Mouse (Mus musculus) stomach, postnatal 0 days (tissue): ENCODE data around the gene Hist1h2bj. TPM values are rescaled to one million over a fixed set of nuclear protein-coding genes. Genes with fewer than 3 reads are reported as not detected.
A peak's percentile ranks its signal among the peaks of the same experiment; 100 is the strongest.
"Not testable (repeated sequence)": the region's sequence is repeated elsewhere in the genome, so short reads cannot be mapped to it uniquely, and the experiment has no call there.

Experiments
- ATAC-seq: fragments of 200-750 bp; cut with Nextera tagmentation; 2 replicates; pipeline ENCODE4 v1.8.0; 2017; ENCODE audit not compliant: low FRiP score, low TSS enrichment
- DNase-seq: peaks from one replicate; pipeline ENCODE4 v3.0.0-alpha.2; 2016; ENCODE audit warnings: low spot score
- H3K27ac ChIP-seq: fragments of 300-500 bp; sonication (generic); replicated peaks from 2 replicates; pipeline ENCODE4 v1.5.1; 2014; ENCODE audit warnings: mild to moderate bottlenecking, control low read depth
- H3K27me3 ChIP-seq: fragments of 300-500 bp; sonication (generic); 2 replicates; pipeline ENCODE4 v1.6.1; 2014; ENCODE audit warnings: low read length; ENCODE audit not compliant: control insufficient read depth, insufficient read depth
- H3K36me3 ChIP-seq: fragments of 300-500 bp; sonication (generic); 2 replicates; pipeline ENCODE4 v1.6.1; 2014; ENCODE audit warnings: low read length, mixed read lengths; ENCODE audit not compliant: control insufficient read depth, insufficient read depth
- H3K4me1 ChIP-seq: fragments of 300-500 bp; sonication (generic); replicated peaks from 2 replicates; pipeline ENCODE4 v1.6.1; 2014; ENCODE audit warnings: antibody characterized with exemption; ENCODE audit not compliant: control insufficient read depth, insufficient read depth
- H3K4me2 ChIP-seq: fragments of 300-500 bp; sonication (generic); replicated peaks from 2 replicates; pipeline ENCODE4 v1.6.1; 2014; ENCODE audit warnings: low read depth, mild to moderate bottlenecking, control low read depth, moderate library complexity
- H3K4me3 ChIP-seq: fragments of 300-500 bp; sonication (generic); 2 replicates; pipeline ENCODE4 v1.5.1; 2014; ENCODE audit warnings: low read depth, low read length, control low read depth
- H3K9ac ChIP-seq: fragments of 300-500 bp; sonication (generic); 2 replicates; pipeline ENCODE4 v1.6.1; 2014; ENCODE audit warnings: mild to moderate bottlenecking, low read length, control low read depth, mixed read lengths
- H3K9me3 ChIP-seq: fragments of 300-500 bp; sonication (generic); 2 replicates; pipeline ENCODE4 v1.6.1; 2016; ENCODE audit warnings: low read length; ENCODE audit not compliant: control insufficient read depth
- CTCF ChIP-seq: IDR thresholded peaks from 2 replicates; pipeline ENCODE4 v1.5.1; 2016; ENCODE audit warnings: antibody characterized with exemption, low read depth, mild to moderate bottlenecking, moderate library complexity
- EP300 ChIP-seq: optimal IDR thresholded peaks from 2 replicates; pipeline ENCODE3; 2016; ENCODE audit warnings: antibody characterized with exemption
- WGBS: fragments of 180-500 bp; shearing (Covaris S2); extraction: QIAGEN DNeasy Blood & Tissue Kit; methylation state at CpG from one replicate; pipeline ENCODE4 v1.1.7; 2014; 5-methylcytosine and 5-hydroxymethylcytosine counted together
- polyA plus RNA-seq: library from polyadenylated mRNA; unstranded; fragments of >200 nt; fragmentation: Nextera tagmentation; extraction: Ambion mirVana; gene quantifications from 2 replicates; pipeline ENCODE4 v1.2.1, GENCODE M21; 2015

The Hist1h2bj gene
- polyA plus RNA-seq, result 1.1 and 3.7 TPM in 2 replicates

DNA sequence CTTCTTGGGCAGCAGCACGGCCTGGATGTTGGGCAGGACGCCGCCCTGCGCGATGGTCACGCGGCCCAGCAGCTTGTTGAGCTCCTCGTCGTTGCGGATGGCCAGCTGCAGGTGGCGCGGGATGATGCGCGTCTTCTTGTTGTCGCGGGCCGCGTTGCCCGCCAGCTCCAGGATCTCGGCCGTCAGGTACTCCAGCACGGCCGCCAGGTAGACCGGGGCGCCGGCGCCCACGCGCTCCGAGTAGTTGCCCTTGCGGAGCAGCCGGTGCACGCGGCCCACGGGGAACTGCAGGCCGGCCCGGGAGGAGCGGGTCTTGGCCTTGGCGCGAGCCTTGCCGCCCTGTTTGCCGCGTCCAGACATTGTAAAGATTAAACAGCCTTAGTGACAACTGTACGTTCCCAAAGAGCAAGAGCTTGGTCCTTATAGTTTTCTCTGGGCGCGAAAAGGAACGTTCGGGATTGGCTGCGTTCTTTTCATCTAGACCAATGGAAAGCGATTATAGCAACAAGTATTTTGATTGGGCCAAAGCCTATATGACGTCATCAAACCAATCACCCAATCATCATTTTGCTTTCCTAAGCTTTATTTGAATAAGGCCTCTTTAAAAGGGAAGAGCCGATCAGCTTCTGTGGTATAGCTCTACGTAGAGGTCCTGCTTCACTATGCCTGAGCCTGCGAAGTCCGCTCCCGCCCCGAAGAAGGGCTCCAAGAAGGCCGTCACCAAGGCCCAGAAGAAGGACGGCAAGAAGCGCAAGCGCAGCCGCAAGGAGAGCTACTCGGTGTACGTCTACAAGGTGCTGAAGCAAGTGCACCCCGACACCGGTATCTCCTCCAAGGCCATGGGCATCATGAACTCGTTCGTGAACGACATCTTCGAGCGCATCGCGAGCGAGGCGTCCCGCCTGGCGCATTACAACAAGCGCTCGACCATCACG, at the start of gene Hist1h2bj, which contains the start of gene Hist1h2ag:
Gene Hist1h2bj (plus strand): TSS at position 647 of the 935 bp plus-strand sequence.
Gene Hist1h2ag (minus strand): TSS at position 377 of the 935 bp plus-strand sequence.
- peak within 1 kb of the TSS; percentile 41 for H3K9ac ChIP-seq
- DNase-seq, result peak; percentile 80
- 0% methylated on average over 33 of the region's 80 CpGs for WGBS
- not testable (repeated sequence) for H3K36me3 ChIP-seq, H3K27me3 ChIP-seq, H3K9me3 ChIP-seq, H3K4me1 ChIP-seq
- H3K4me2 ChIP-seq, result peak within 1 kb of the TSS; percentile 52
- peak; percentile 94 for ATAC-seq
- peak within 1 kb of the TSS; percentile 29 for H3K4me3 ChIP-seq
- H3K27ac ChIP-seq, result peak within 1 kb of the TSS; percentile 78

GRCm38 (mm10) chr13:21993957-21994738, 48.9 kb upstream of the Hist1h2bj start:
- H3K27me3 ChIP-seq, result peaks cover 17% of the 10 kb centered on the region; the same call in 1 of the 2 replicates
- H3K36me3 ChIP-seq, result no peaks in the 10 kb centered on the region
- H3K4me3 ChIP-seq, result no peak overlapping the region
- ATAC-seq (no peak), DNase-seq (no peak)
- no peak for TF ChIP-seq CTCF
- H3K9me3 ChIP-seq, result 0 out of 2 replicates have a peak, but pooled peaks cover 3% of the 10 kb centered on the region
- H3K4me2 ChIP-seq, result no peak overlapping the region
- H3K27ac ChIP-seq, result no peak overlapping the region
- H3K4me1 ChIP-seq, result no peaks in the 10 kb centered on the region
- 9% methylated on average over 22 of the region's 22 CpGs for WGBS
- H3K9ac ChIP-seq, result no peak overlapping the region

GRCm38 (mm10) chr13:21994896-21995295, 48.1 kb upstream of the Hist1h2bj start:
- Histone ChIP-seq H3K4me3 (peak overlapping the region; percentile 25), H3K4me1 (no peaks in the 10 kb centered on the region), H3K9ac (no peak overlapping the region), H3K36me3 (no peaks in the 10 kb centered on the region), H3K27ac (no peak overlapping the region), H3K4me2 (peak overlapping the region; percentile 47), H3K9me3 (0 out of 2 replicates have a peak, but pooled peaks cover 3% of the 10 kb centered on the region), H3K27me3 (peaks cover 17% of the 10 kb centered on the region; the same call in 1 of the 2 replicates)
- 9% methylated on average over 8 of the region's 8 CpGs for WGBS
- DNase-seq, result no peak
- TF ChIP-seq CTCF (no peak), EP300 (no peak)
- ATAC-seq, result no peak

GRCm38 (mm10) chr13:21995331-21995914, 47.6 kb upstream of the Hist1h2bj start:
- H3K9ac ChIP-seq, result no peak overlapping the region
- 2% methylated on average over 21 of the region's 21 CpGs for WGBS
- H3K4me3 ChIP-seq, result peak overlapping the region; percentile 25
- 0 out of 2 replicates have a peak, but pooled peaks cover 3% of the 10 kb centered on the region for H3K9me3 ChIP-seq
- no peak overlapping the region for H3K27ac ChIP-seq
- peak; percentile 56 for DNase-seq
- no peaks in the 10 kb centered on the region for H3K36me3 ChIP-seq
- peak overlapping the region; percentile 47 for H3K4me2 ChIP-seq
- TF ChIP-seq CTCF, result peak; percentile 39; the same call in 1 of the 2 replicates
- TF ChIP-seq EP300, result no peak
- peak; percentile 42; the same call in 1 of the 2 replicates for ATAC-seq
- H3K27me3 ChIP-seq, result peaks cover 17% of the 10 kb centered on the region; the same call in 1 of the 2 replicates
- H3K4me1 ChIP-seq, result no peaks in the 10 kb centered on the region

DNA sequence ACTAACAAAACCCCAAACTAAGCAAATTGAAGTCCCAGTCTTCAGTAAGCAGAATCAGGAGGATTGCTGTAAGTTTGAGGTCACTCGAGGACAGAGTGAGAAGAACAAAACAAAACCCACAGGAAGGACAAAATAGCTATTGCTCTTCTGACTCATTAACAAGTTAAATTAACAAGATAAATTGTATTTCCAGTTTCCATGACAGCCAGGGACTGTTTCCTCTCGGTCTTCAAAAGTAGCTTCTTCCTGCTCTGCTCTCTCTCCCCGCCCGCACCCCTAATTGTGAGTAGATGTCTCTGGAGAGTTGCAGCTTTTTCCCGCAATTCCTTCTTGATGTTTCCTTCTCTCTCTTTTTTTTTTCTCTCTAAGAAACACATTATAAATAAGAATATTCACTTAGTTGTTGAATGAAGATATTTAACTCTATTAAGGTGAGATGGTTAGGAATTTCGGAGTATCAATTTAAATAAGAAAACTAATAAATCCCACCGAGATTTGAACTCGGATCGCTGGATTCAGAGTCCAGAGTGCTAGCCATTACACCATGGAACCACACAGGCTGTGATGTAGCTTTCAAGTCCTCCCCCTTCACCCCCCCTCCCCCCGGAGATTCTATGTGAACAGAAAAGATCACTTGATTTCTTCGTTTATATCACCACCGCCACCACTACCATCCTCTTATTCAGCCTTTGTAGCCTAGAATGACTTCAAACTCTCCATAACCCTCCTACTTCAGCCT, 46.7 kb upstream of the Hist1h2bj start:
- TF ChIP-seq EP300, result no peak
- TF ChIP-seq CTCF, result no peak
- Histone ChIP-seq H3K27ac (no peak overlapping the region), H3K36me3 (no peaks in the 10 kb centered on the region), H3K4me1 (no peaks in the 10 kb centered on the region), H3K9ac (no peak overlapping the region), H3K9me3 (0 out of 2 replicates have a peak, but pooled peaks cover under 1% of the 10 kb centered on the region), H3K27me3 (peaks cover 17% of the 10 kb centered on the region; the same call in 1 of the 2 replicates), H3K4me2 (no peak overlapping the region; the same call in none of the 2 replicates), H3K4me3 (peak overlapping the region; percentile 25; the same call in 1 of the 2 replicates)
- DNase-seq (no peak), ATAC-seq (no peak)
- 9% methylated on average over 12 of the region's 12 CpGs for WGBS
